Mouse (Mus musculus) adrenal gland, adult (tissue): ENCODE measurements around the gene Derl2.

Experiments
- DNase-seq, 2 experiments: peaks; one replicate each; pipeline ENCODE4 v3.0.0; 2022 to 2023; ENCODE audit warnings: low spot score in 1 of 2; ENCODE audit not compliant: inconsistent age in 2 of 2

The Derl2 gene

GRCm38 (mm10) chr11:71019201-71020068, at the start of gene Derl2, which contains the start of gene Mis12:
Gene Derl2, minus strand, starts transcription at chr11:71019841.
Gene Mis12, plus strand, starts transcription at chr11:71019611.
- peak; percentile 99 for DNase-seq

- peak; percentile 15 to 74 for DNase-seq
Measured at GRCm38 (mm10) chr11:71052554-71052953, 32.9 kb upstream of the Derl2 start.

GRCm38 (mm10) chr11:71039526-71040298, 20.1 kb upstream of the Derl2 start:
- peak in 1 of 2 experiments; percentile 63 for DNase-seq

- DNase-seq: peak; percentile 27 to 59
Measured at GRCm38 (mm10) chr11:71033163-71033761, 13.6 kb upstream of the Derl2 start, which contains the start of gene 6330403K07Rik. Gene 6330403K07Rik, minus strand, starts transcription at chr11:71033513.

- no peak for DNase-seq
Measured at GRCm38 (mm10) chr11:71032491-71033162, 13.0 kb upstream of the Derl2 start.

- DNase-seq: no peak
Measured at GRCm38 (mm10) chr11:71032070-71032469, 12.4 kb upstream of the Derl2 start.

GRCm38 (mm10) chr11:71029403-71030118, 9.9 kb upstream of the Derl2 start:
- DNase-seq: no peak

- peak in 1 of 2 experiments; percentile 58 for DNase-seq
Measured at GRCm38 (mm10) chr11:71028280-71028679, 8.6 kb upstream of the Derl2 start.

- DNase-seq: no peak
Measured at GRCm38 (mm10) chr11:71018416-71019200, 1.0 kb downstream of the Derl2 start.

GRCm38 (mm10) chr11:71017051-71017450, 2.6 kb downstream of the Derl2 start:
- no peak for DNase-seq

GRCm38 (mm10) chr11:71012743-71013142, 6.9 kb downstream of the Derl2 start:
- no peak for DNase-seq

- peak; percentile 27 to 71 for DNase-seq
Measured at GRCm38 (mm10) chr11:71008321-71008720, 11.3 kb downstream of the Derl2 start.

- DNase-seq: no peak
Measured at GRCm38 (mm10) chr11:71007831-71008230, 11.8 kb downstream of the Derl2 start.

GRCm38 (mm10) chr11:71007026-71007425, 12.6 kb downstream of the Derl2 start:
- peak; percentile 65 to 79 for DNase-seq

GRCm38 (mm10) chr11:71005046-71005445, 14.6 kb downstream of the Derl2 start:
- DNase-seq: peak in 1 of 2 experiments; percentile 65

GRCm38 (mm10) chr11:71004316-71004773, 15.3 kb downstream of the Derl2 start, which contains the start of gene Dhx33:
Gene Dhx33, minus strand, starts transcription at chr11:71004437.
- DNase-seq: peak; percentile 98 to 99

- DNase-seq: no peak
Measured at GRCm38 (mm10) chr11:71003611-71004315, 15.9 kb downstream of the Derl2 start.

- DNase-seq: no peak
Measured at GRCm38 (mm10) chr11:71001167-71001566, 18.5 kb downstream of the Derl2 start.
